Mouse (Mus musculus): ENCODE measurements around the gene Akap13. TPM values are rescaled to one million over a fixed set of nuclear protein-coding genes. Genes with fewer than 3 reads are reported as not detected.

Gene Akap13
- polyA plus RNA-seq, 1 experiment from 2014 or later, result 52.9 TPM

DNA sequence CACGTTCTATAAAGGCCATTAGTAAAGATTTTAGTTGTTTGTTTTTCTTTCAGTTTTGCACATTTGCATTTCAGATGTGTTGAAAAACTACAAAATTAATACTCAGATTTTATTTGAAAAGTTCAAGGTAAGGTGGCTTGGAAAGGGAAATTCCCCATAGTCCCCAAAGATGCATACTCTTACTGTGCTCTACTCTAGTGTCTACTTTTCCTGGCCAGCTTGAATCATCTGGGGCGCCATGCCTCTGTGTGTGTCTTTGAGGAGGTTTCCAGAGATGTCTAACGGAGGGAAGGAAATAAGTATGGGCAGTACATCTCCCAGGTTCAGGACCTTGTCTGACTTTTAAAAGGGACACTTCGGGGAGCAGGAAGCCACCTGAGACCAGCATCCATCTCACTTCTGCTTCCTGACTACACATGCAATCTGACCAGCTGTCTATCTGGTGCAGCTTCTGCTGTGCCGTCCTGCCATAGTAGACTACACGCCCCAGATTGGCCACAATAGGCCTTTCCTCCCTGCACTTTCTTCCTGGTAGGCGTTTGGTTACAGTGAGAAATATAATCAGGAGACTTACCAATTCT is 74.6 kb downstream of the Akap13 start:
- WGBS, result 82% methylated on average over 7 of the region's 7 CpGs
- Histone ChIP-seq H3K9me3 (ENCODE audit: low read length) (no peaks in the 10 kb centered on the region), H3K27me3 (replicated peaks; ENCODE audit: insufficient read depth, low read length) (no peaks in the 10 kb centered on the region), H3K27ac (ENCODE audit: low read length) (no peak overlapping the region), H3K9ac (replicated peaks; ENCODE audit: low read depth) (no peak overlapping the region), H3K4me3 (ENCODE audit: low read depth, low read length) (no peak overlapping the region), H3K36me3 (ENCODE audit: insufficient read depth, low read length) (no peaks in the 10 kb centered on the region), H3K4me2 (replicated peaks; ENCODE audit: low read depth, low read length) (no peak overlapping the region), H3K4me1 (ENCODE audit: insufficient read depth, low read depth, low read length) (peaks cover 13% of the 10 kb centered on the region; the same call in 1 of the 2 replicates)
- ATAC-seq (no peak), DNase-seq (ENCODE audit: low spot score) (no peak)
- TF ChIP-seq EP300 (IDR thresholded peaks at IDR 0.05) (no peak), CTCF (IDR thresholded peaks at IDR 0.05) (no peak)

DNA sequence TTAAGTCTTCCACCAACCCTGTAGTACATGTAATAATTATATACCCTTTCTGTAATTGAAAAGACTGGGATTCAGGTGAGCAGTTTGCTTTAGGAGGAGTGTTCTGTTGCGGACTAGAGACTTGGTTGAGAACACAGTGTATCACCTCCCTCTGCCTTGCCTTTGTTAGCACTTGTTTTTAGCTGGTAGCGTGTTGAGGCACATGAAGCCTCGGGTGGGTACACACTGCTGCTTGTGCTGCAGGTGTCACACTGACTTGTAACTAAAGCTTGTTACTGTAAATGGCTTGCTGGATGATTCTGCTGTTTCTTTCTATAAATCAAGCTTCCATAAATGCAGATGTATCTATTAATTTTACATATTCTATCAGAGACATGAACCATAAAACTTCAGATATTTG is 75.3 kb downstream of the Akap13 start:
- DNase-seq (ENCODE audit: low spot score) (no peak), ATAC-seq (no peak)
- 90% methylated on average over 3 of the region's 3 CpGs for WGBS
- no peak overlapping the region for H3K4me2 ChIP-seq (replicated peaks; ENCODE audit: low read depth, low read length)
- no peaks in the 10 kb centered on the region for H3K9me3 ChIP-seq (ENCODE audit: low read length)
- no peaks in the 10 kb centered on the region for H3K27me3 ChIP-seq (replicated peaks; ENCODE audit: insufficient read depth, low read length)
- H3K4me3 ChIP-seq (ENCODE audit: low read depth, low read length), result no peak overlapping the region
- no peaks in the 10 kb centered on the region for H3K36me3 ChIP-seq (ENCODE audit: insufficient read depth, low read length)
- H3K27ac ChIP-seq (ENCODE audit: low read length), result no peak overlapping the region
- H3K9ac ChIP-seq (replicated peaks; ENCODE audit: low read depth), result no peak overlapping the region
- peaks cover 13% of the 10 kb centered on the region; the same call in 1 of the 2 replicates for H3K4me1 ChIP-seq (ENCODE audit: insufficient read depth, low read depth, low read length)
- TF ChIP-seq CTCF (IDR thresholded peaks at IDR 0.05), result no peak
- TF ChIP-seq EP300 (IDR thresholded peaks at IDR 0.05), result no peak

DNA sequence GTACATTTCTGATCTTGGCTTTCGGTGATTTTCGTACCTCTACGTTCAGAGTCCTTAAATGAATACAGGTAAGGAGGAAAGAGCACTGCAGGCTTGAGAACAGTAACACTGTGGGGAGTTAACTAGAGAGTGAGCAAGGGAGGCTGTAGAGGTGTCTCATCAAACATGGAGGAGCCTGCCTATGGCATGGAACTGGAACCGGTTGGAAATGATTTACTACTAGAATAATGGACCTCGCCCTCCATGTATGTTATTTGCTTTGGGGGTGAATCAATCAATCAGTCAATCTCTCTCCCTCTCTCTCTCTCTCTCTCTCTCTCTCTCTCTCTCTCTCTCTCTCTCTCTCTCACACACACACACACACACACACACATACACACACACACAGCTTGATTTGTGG is 77.7 kb downstream of the Akap13 start:
- WGBS, result 86% methylated on average over 5 of the region's 5 CpGs
- peaks cover 5% of the 10 kb centered on the region; the same call in 1 of the 2 replicates for H3K4me1 ChIP-seq (ENCODE audit: insufficient read depth, low read depth, low read length)
- no peak for DNase-seq (ENCODE audit: low spot score)
- no peak for ATAC-seq
- no peak overlapping the region for H3K27ac ChIP-seq (ENCODE audit: low read length)
- H3K9me3 ChIP-seq (ENCODE audit: low read length), result no peaks in the 10 kb centered on the region
- H3K27me3 ChIP-seq (replicated peaks; ENCODE audit: insufficient read depth, low read length), result no peaks in the 10 kb centered on the region
- H3K4me2 ChIP-seq (replicated peaks; ENCODE audit: low read depth, low read length), result no peak overlapping the region
- no peak overlapping the region for H3K4me3 ChIP-seq (ENCODE audit: low read depth, low read length)
- no peak for TF ChIP-seq CTCF (IDR thresholded peaks at IDR 0.05)
- no peak for TF ChIP-seq EP300 (IDR thresholded peaks at IDR 0.05)
- no peaks in the 10 kb centered on the region for H3K36me3 ChIP-seq (ENCODE audit: insufficient read depth, low read length)
- H3K9ac ChIP-seq (replicated peaks; ENCODE audit: low read depth), result no peak overlapping the region

DNA sequence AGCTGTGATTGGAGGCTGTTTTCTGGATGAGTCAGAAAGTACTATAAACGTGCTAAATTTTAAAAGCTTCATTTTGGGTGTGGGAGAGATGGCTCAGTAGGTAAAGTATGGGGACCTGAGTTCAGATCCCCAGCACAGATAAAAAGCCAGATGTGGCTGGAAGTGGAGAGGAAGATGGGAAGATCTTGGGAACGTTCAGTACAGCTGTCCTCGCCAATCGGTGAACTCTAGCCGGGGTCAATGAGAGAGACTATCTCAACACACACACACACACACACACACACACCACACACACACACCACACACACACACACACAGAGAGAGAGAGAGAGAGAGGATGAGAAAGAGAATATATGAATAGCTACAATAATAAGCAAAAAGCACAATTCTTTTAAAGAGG is 81.0 kb downstream of the Akap13 start:
- H3K4me3 ChIP-seq (ENCODE audit: low read depth, low read length), result no peak overlapping the region
- TF ChIP-seq EP300 (IDR thresholded peaks at IDR 0.05), result no peak
- no peak for TF ChIP-seq CTCF (IDR thresholded peaks at IDR 0.05)
- no peaks in the 10 kb centered on the region for H3K36me3 ChIP-seq (ENCODE audit: insufficient read depth, low read length)
- H3K27ac ChIP-seq (ENCODE audit: low read length), result no peak overlapping the region
- no peak overlapping the region for H3K4me2 ChIP-seq (replicated peaks; ENCODE audit: low read depth, low read length)
- no peaks in the 10 kb centered on the region for H3K4me1 ChIP-seq (ENCODE audit: insufficient read depth, low read depth, low read length)
- WGBS, result 75% methylated on average over 5 of the region's 5 CpGs
- DNase-seq (ENCODE audit: low spot score), result no peak
- H3K9ac ChIP-seq (replicated peaks; ENCODE audit: low read depth), result no peak overlapping the region
- no peak for ATAC-seq
- H3K27me3 ChIP-seq (replicated peaks; ENCODE audit: insufficient read depth, low read length), result no peaks in the 10 kb centered on the region
- no peaks in the 10 kb centered on the region for H3K9me3 ChIP-seq (ENCODE audit: low read length)

DNA sequence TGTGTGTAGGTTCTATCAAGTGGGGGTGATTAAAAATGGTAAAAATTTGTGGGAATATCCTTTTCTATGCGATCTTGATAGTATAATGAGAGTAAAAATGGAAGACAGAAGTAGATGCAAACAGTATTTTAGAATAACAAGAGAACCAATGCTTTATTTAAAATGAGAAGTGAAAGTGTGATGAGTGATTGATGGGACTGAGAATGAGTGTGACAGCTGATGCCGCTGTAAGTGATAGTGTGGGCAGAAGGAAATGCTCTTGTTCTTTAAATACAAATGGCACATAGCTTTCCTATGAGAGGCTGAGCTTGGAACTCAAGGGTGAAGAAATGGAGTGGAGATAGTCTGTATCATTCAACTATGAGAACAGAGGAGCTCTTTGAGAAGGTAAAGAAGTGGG is 82.2 kb downstream of the Akap13 start:
- no peaks in the 10 kb centered on the region for H3K4me1 ChIP-seq (ENCODE audit: insufficient read depth, low read depth, low read length)
- H3K4me2 ChIP-seq (replicated peaks; ENCODE audit: low read depth, low read length), result no peak overlapping the region
- H3K4me3 ChIP-seq (ENCODE audit: low read depth, low read length), result no peak overlapping the region
- H3K27me3 ChIP-seq (replicated peaks; ENCODE audit: insufficient read depth, low read length), result no peaks in the 10 kb centered on the region
- 75% methylated on average over 2 of the region's 2 CpGs for WGBS
- no peaks in the 10 kb centered on the region for H3K9me3 ChIP-seq (ENCODE audit: low read length)
- H3K9ac ChIP-seq (replicated peaks; ENCODE audit: low read depth), result no peak overlapping the region
- no peak overlapping the region for H3K27ac ChIP-seq (ENCODE audit: low read length)
- ATAC-seq (no peak), DNase-seq (ENCODE audit: low spot score) (no peak)
- H3K36me3 ChIP-seq (ENCODE audit: insufficient read depth, low read length), result no peaks in the 10 kb centered on the region
- TF ChIP-seq EP300 (IDR thresholded peaks at IDR 0.05) (no peak), CTCF (IDR thresholded peaks at IDR 0.05) (no peak)

DNA sequence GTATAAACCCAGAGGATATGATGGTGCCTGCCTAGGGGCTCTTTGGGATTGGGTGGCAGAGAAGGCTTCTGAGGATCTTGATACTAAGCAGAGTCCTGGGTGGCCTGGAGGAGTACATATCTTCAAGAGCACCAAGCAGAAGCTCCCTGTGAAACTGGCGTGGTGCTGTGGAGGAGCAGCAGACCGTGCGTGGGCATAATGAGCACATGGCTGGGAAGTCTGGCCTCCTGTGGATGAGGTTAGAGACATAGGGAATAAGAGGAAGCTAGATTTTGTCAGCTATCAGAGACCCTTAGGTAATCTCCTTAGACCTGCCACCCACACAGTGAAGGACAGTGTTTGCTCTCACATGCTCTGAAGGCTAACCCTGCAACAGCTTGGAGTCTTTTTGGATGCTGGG is 83.2 kb downstream of the Akap13 start:
- no peaks in the 10 kb centered on the region for H3K36me3 ChIP-seq (ENCODE audit: insufficient read depth, low read length)
- no peak overlapping the region for H3K4me2 ChIP-seq (replicated peaks; ENCODE audit: low read depth, low read length)
- no peaks in the 10 kb centered on the region for H3K4me1 ChIP-seq (ENCODE audit: insufficient read depth, low read depth, low read length)
- DNase-seq (ENCODE audit: low spot score) (no peak), ATAC-seq (no peak)
- H3K9me3 ChIP-seq (ENCODE audit: low read length), result no peaks in the 10 kb centered on the region
- whole genome bisulfite sequencing, result 92% methylated on average over 3 of the region's 3 CpGs
- no peaks in the 10 kb centered on the region for H3K27me3 ChIP-seq (replicated peaks; ENCODE audit: insufficient read depth, low read length)
- H3K27ac ChIP-seq (ENCODE audit: low read length), result no peak overlapping the region
- TF ChIP-seq CTCF (IDR thresholded peaks at IDR 0.05) (no peak), EP300 (IDR thresholded peaks at IDR 0.05) (no peak)
- no peak overlapping the region for H3K4me3 ChIP-seq (ENCODE audit: low read depth, low read length)
- no peak overlapping the region for H3K9ac ChIP-seq (replicated peaks; ENCODE audit: low read depth)

DNA sequence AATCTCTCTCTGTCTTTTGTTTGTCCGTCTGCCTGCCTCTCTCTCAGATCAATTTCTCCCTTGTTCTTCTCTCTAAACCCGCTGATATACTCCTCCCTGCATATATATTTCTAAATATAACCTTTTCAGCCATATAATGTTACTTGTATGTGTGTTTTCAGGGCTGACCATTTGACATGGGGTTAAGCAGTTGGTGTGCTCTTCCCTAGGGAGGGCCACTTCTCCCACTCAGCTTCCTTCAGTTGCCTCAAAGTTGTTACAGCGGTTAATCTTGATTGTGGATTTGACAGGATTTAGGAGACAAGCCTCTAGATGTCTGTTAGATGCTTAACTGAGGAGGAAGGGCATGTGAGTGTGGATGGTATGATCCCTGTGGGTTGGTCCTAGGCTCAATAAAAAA is 83.8 kb downstream of the Akap13 start:
- no peak overlapping the region for H3K9ac ChIP-seq (replicated peaks; ENCODE audit: low read depth)
- H3K4me2 ChIP-seq (replicated peaks; ENCODE audit: low read depth, low read length), result no peak overlapping the region
- DNase-seq (ENCODE audit: low spot score) (no peak), ATAC-seq (no peak)
- no peaks in the 10 kb centered on the region for H3K36me3 ChIP-seq (ENCODE audit: insufficient read depth, low read length)
- H3K4me1 ChIP-seq (ENCODE audit: insufficient read depth, low read depth, low read length), result no peaks in the 10 kb centered on the region
- 89% methylated on average over 3 of the region's 3 CpGs for WGBS
- no peak overlapping the region for H3K4me3 ChIP-seq (ENCODE audit: low read depth, low read length)
- H3K9me3 ChIP-seq (ENCODE audit: low read length), result no peaks in the 10 kb centered on the region
- TF ChIP-seq CTCF (IDR thresholded peaks at IDR 0.05) (no peak), EP300 (IDR thresholded peaks at IDR 0.05) (no peak)
- H3K27ac ChIP-seq (ENCODE audit: low read length), result no peak overlapping the region
- no peaks in the 10 kb centered on the region for H3K27me3 ChIP-seq (replicated peaks; ENCODE audit: insufficient read depth, low read length)

Measured in lung, postnatal 0 days (tissue).